Mouse (Mus musculus): ENCODE data around the gene Gsn.

Gsn gene

GRCm38 (mm10) chr2:35309906-35310493, 53.8 kb downstream of the Gsn start:
- Histone ChIP-seq H3K9me3 (ENCODE audit: low read length) (0 out of 2 replicates have a peak, but pooled peaks cover 6% of the 10 kb centered on the region), H3K4me1 (replicated peaks; ENCODE audit: low read depth, low read length) (no peaks in the 10 kb centered on the region), H3K4me3 (replicated peaks; ENCODE audit: low read length) (no peak overlapping the region), H3K27me3 (ENCODE audit: insufficient read depth, low read length) (peaks cover 5% of the 10 kb centered on the region; the same call in 1 of the 2 replicates), H3K36me3 (ENCODE audit: insufficient read depth, low read length) (no peaks in the 10 kb centered on the region)
- no peak for TF ChIP-seq POU5F1 (IDR thresholded peaks at IDR 0.05; ENCODE audit: borderline replicate concordance, low read length)
- TF ChIP-seq NANOG (IDR thresholded peaks at IDR 0.05; ENCODE audit: borderline replicate concordance, low read length): no peak
- TF ChIP-seq CTCF (conservative IDR thresholded peaks at IDR 0.05; ENCODE audit: low read length): no peak

- H3K9me3 ChIP-seq (ENCODE audit: low read length): 0 out of 2 replicates have a peak, but pooled peaks cover 6% of the 10 kb centered on the region
- H3K27me3 ChIP-seq (ENCODE audit: insufficient read depth, low read length): peaks cover 5% of the 10 kb centered on the region; the same call in 1 of the 2 replicates
- TF ChIP-seq POU5F1 (IDR thresholded peaks at IDR 0.05; ENCODE audit: borderline replicate concordance, low read length): no peak
- no peak for TF ChIP-seq NANOG (IDR thresholded peaks at IDR 0.05; ENCODE audit: borderline replicate concordance, low read length)
- H3K36me3 ChIP-seq (ENCODE audit: insufficient read depth, low read length): no peaks in the 10 kb centered on the region; the same call in 1 of the 2 replicates
- H3K4me1 ChIP-seq (replicated peaks; ENCODE audit: low read depth, low read length): 0 out of 2 replicates have a peak, but pooled peaks cover 2% of the 10 kb centered on the region
- no peak overlapping the region for H3K4me3 ChIP-seq (replicated peaks; ENCODE audit: low read length)
These were observed 58.1 kb downstream of the Gsn start for GRCm38 (mm10) chr2:35314300-35314699.

GRCm38 (mm10) chr2:35317604-35318003, 61.4 kb downstream of the Gsn start:
- no peak overlapping the region for H3K4me3 ChIP-seq (replicated peaks; ENCODE audit: low read length)
- H3K36me3 ChIP-seq (ENCODE audit: insufficient read depth, low read length): no peaks in the 10 kb centered on the region; the same call in 1 of the 2 replicates
- TF ChIP-seq POU5F1 (IDR thresholded peaks at IDR 0.05; ENCODE audit: borderline replicate concordance, low read length) (no peak), NANOG (IDR thresholded peaks at IDR 0.05; ENCODE audit: borderline replicate concordance, low read length) (no peak), CTCF (conservative IDR thresholded peaks at IDR 0.05; ENCODE audit: low read length) (no peak)
- no peaks in the 10 kb centered on the region for H3K27me3 ChIP-seq (ENCODE audit: insufficient read depth, low read length)
- peaks cover 14% of the 10 kb centered on the region; the same call in 1 of the 2 replicates for H3K4me1 ChIP-seq (replicated peaks; ENCODE audit: low read depth, low read length)
- H3K9me3 ChIP-seq (ENCODE audit: low read length): no peaks in the 10 kb centered on the region

GRCm38 (mm10) chr2:35318405-35318804, 62.2 kb downstream of the Gsn start:
- H3K36me3 ChIP-seq (ENCODE audit: insufficient read depth, low read length): no peaks in the 10 kb centered on the region; the same call in 1 of the 2 replicates
- TF ChIP-seq NANOG (IDR thresholded peaks at IDR 0.05; ENCODE audit: borderline replicate concordance, low read length) (no peak), POU5F1 (IDR thresholded peaks at IDR 0.05; ENCODE audit: borderline replicate concordance, low read length) (no peak), CTCF (conservative IDR thresholded peaks at IDR 0.05; ENCODE audit: low read length) (no peak)
- H3K9me3 ChIP-seq (ENCODE audit: low read length): no peaks in the 10 kb centered on the region
- H3K4me3 ChIP-seq (replicated peaks; ENCODE audit: low read length): no peak overlapping the region
- no peaks in the 10 kb centered on the region for H3K27me3 ChIP-seq (ENCODE audit: insufficient read depth, low read length)
- peaks cover 14% of the 10 kb centered on the region; the same call in 1 of the 2 replicates for H3K4me1 ChIP-seq (replicated peaks; ENCODE audit: low read depth, low read length)

- Histone ChIP-seq H3K27me3 (ENCODE audit: insufficient read depth, low read length) (no peaks in the 10 kb centered on the region), H3K4me3 (replicated peaks; ENCODE audit: low read length) (no peak overlapping the region), H3K36me3 (ENCODE audit: insufficient read depth, low read length) (no peaks in the 10 kb centered on the region; the same call in 1 of the 2 replicates), H3K4me1 (replicated peaks; ENCODE audit: low read depth, low read length) (peaks cover 14% of the 10 kb centered on the region; the same call in 1 of the 2 replicates), H3K9me3 (ENCODE audit: low read length) (no peaks in the 10 kb centered on the region)
- no peak for TF ChIP-seq NANOG (IDR thresholded peaks at IDR 0.05; ENCODE audit: borderline replicate concordance, low read length)
- TF ChIP-seq POU5F1 (IDR thresholded peaks at IDR 0.05; ENCODE audit: borderline replicate concordance, low read length): no peak
- no peak for TF ChIP-seq CTCF (conservative IDR thresholded peaks at IDR 0.05; ENCODE audit: low read length)
These were observed 64.2 kb downstream of the Gsn start for GRCm38 (mm10) chr2:35320399-35320798.

GRCm38 (mm10) chr2:35322404-35323164, 66.4 kb downstream of the Gsn start:
- H3K9me3 ChIP-seq (ENCODE audit: low read length): no peaks in the 10 kb centered on the region
- no peaks in the 10 kb centered on the region; the same call in 1 of the 2 replicates for H3K36me3 ChIP-seq (ENCODE audit: insufficient read depth, low read length)
- peaks cover 14% of the 10 kb centered on the region; the same call in 1 of the 2 replicates for H3K4me1 ChIP-seq (replicated peaks; ENCODE audit: low read depth, low read length)
- H3K27me3 ChIP-seq (ENCODE audit: insufficient read depth, low read length): no peaks in the 10 kb centered on the region
- no peak overlapping the region for H3K4me3 ChIP-seq (replicated peaks; ENCODE audit: low read length)
- TF ChIP-seq CTCF (conservative IDR thresholded peaks at IDR 0.05; ENCODE audit: low read length): no peak
- no peak for TF ChIP-seq POU5F1 (IDR thresholded peaks at IDR 0.05; ENCODE audit: borderline replicate concordance, low read length)
- no peak for TF ChIP-seq NANOG (IDR thresholded peaks at IDR 0.05; ENCODE audit: borderline replicate concordance, low read length)

- Histone ChIP-seq H3K4me1 (replicated peaks; ENCODE audit: low read depth, low read length) (peaks cover 10% of the 10 kb centered on the region; the same call in 1 of the 2 replicates), H3K27me3 (ENCODE audit: insufficient read depth, low read length) (no peaks in the 10 kb centered on the region), H3K9me3 (ENCODE audit: low read length) (no peaks in the 10 kb centered on the region), H3K36me3 (ENCODE audit: insufficient read depth, low read length) (no peaks in the 10 kb centered on the region), H3K4me3 (replicated peaks; ENCODE audit: low read length) (no peak overlapping the region)
- no peak for TF ChIP-seq NANOG (IDR thresholded peaks at IDR 0.05; ENCODE audit: borderline replicate concordance, low read length)
- TF ChIP-seq POU5F1 (IDR thresholded peaks at IDR 0.05; ENCODE audit: borderline replicate concordance, low read length): no peak
- TF ChIP-seq CTCF (conservative IDR thresholded peaks at IDR 0.05; ENCODE audit: low read length): no peak
These were observed 69.8 kb downstream of the Gsn start for GRCm38 (mm10) chr2:35325930-35326329.

- no peak overlapping the region for H3K4me3 ChIP-seq (replicated peaks; ENCODE audit: low read length)
- TF ChIP-seq POU5F1 (IDR thresholded peaks at IDR 0.05; ENCODE audit: borderline replicate concordance, low read length) (no peak), NANOG (IDR thresholded peaks at IDR 0.05; ENCODE audit: borderline replicate concordance, low read length) (no peak), CTCF (conservative IDR thresholded peaks at IDR 0.05; ENCODE audit: low read length) (no peak)
- peaks cover 5% of the 10 kb centered on the region; the same call in 1 of the 2 replicates for H3K4me1 ChIP-seq (replicated peaks; ENCODE audit: low read depth, low read length)
- no peaks in the 10 kb centered on the region for H3K9me3 ChIP-seq (ENCODE audit: low read length)
- no peaks in the 10 kb centered on the region for H3K27me3 ChIP-seq (ENCODE audit: insufficient read depth, low read length)
- H3K36me3 ChIP-seq (ENCODE audit: insufficient read depth, low read length): no peaks in the 10 kb centered on the region
These were observed 70.8 kb downstream of the Gsn start for GRCm38 (mm10) chr2:35326931-35327330.
